Mouse (Mus musculus): ENCODE measurements around the gene Snx25.

DNA sequence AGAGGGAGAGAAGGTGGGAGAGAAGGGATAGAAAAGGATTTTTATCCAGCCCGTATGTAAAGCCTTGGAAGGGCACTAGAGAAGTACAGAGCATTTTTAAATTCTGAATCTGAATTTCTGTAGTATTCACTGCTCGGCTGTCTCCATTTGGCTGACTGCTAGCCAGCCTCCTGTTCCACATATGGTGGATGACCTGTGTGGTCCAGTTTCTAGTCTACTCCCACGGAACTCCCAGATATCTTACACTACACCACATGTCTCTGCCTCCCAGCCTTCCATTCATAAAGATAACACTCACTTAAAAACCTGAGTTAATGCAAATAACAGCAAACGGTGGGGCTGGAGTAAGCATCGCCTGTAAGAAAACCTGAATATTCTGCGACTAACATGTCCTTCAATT is 2.7 kb downstream of the Snx25 start:
- TF ChIP-seq EP300 (optimal IDR thresholded peaks at IDR 0.05) (no peak), CTCF (IDR thresholded peaks at IDR 0.05; ENCODE audit: low read depth) (no peak)
